Mouse (Mus musculus) hindbrain, embryonic 10.5 days (tissue): Measurements from ENCODE around the gene Poc5. TPM values are rescaled to one million over a fixed set of nuclear protein-coding genes. Genes with fewer than 3 reads are reported as not detected.
A peak's percentile ranks its signal among the peaks of the same experiment; 100 is the strongest.

Experiments used
- DNase-seq: peaks from one replicate; pipeline ENCODE4 v3.0.0-alpha.2; 2017; ENCODE audit warnings: low spot score
- H3K27ac ChIP-seq: fragments of 300-500 bp; sonication (generic); 2 replicates; pipeline ENCODE4 v1.5.1; 2016; ENCODE audit warnings: mild to moderate bottlenecking, moderate library complexity
- H3K27me3 ChIP-seq: fragments of 300-500 bp; sonication (generic); 2 replicates; pipeline ENCODE4 v1.6.1; 2016; ENCODE audit warnings: mild to moderate bottlenecking; ENCODE audit not compliant: poor library complexity, insufficient read depth, severe bottlenecking
- H3K36me3 ChIP-seq: fragments of 300-500 bp; sonication (generic); 2 replicates; pipeline ENCODE4 v1.6.1; 2016; ENCODE audit warnings: mild to moderate bottlenecking, moderate library complexity
- H3K4me1 ChIP-seq: fragments of 300-500 bp; sonication (generic); replicated peaks from 2 replicates; pipeline ENCODE4 v1.6.1; 2016; ENCODE audit warnings: mild to moderate bottlenecking
- H3K4me3 ChIP-seq: fragments of 300-500 bp; sonication (generic); 2 replicates; pipeline ENCODE4 v1.5.1; 2016; ENCODE audit warnings: mild to moderate bottlenecking, moderate library complexity
- H3K9me3 ChIP-seq: fragments of 300-500 bp; sonication (generic); 2 replicates; pipeline ENCODE4 v1.6.1; 2016; ENCODE audit warnings: mild to moderate bottlenecking, moderate library complexity
- WGBS: fragments of 180-500 bp; shearing (Covaris S2); methylation state at CpG from one replicate; pipeline ENCODE4 v1.1.7; 2016; 5-methylcytosine and 5-hydroxymethylcytosine counted together
- polyA plus RNA-seq: library from polyadenylated mRNA; unstranded; fragments of >200 nt; fragmentation: Nextera tagmentation; extraction: Ambion mirVana; gene quantifications from 2 replicates; pipeline ENCODE4 v1.2.1, GENCODE M21; 2016

Poc5 gene
- polyA plus RNA-seq, 1 experiment from 2014 or later, result 18.8 TPM

- Histone ChIP-seq H3K9me3 (no peaks in the 10 kb centered on the region), H3K36me3 (peaks cover 92% of the 10 kb centered on the region), H3K4me1 (0 out of 2 replicates have a peak, but pooled peaks cover 3% of the 10 kb centered on the region), H3K27me3 (no peaks in the 10 kb centered on the region), H3K4me3 (no peak overlapping the region), H3K27ac (no peak overlapping the region)
- DNase-seq, result no peak
- WGBS, result 97% methylated on average over 1 of the region's 1 CpGs
Observed at GRCm38 (mm10) chr13:96408786-96409185, 20.7 kb downstream of the Poc5 start.

GRCm38 (mm10) chr13:96414384-96414783 lies 26.3 kb downstream of the Poc5 start:
- peaks cover 94% of the 10 kb centered on the region for H3K36me3 ChIP-seq
- no peak for DNase-seq
- WGBS, result 93% methylated on average over 6 of the region's 6 CpGs

DNA sequence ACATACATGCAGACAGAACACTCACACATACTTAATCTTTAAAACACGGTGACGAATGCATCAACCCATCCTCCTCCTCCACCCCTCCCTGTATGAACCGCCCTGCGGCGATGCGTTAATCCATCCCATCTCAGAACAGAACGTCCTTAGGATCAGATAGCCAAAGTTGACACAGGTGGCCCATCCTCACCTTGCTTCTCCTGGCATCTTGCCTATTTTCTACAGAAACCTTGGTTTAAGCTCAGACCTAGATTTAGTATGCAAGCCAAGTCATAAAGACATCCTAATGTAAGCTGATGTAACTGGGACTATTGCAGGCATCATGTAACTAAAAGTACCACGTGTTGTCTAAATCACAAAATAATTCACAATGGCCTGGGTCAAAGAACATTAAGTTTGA lies 28.3 kb downstream of the Poc5 start:
- H3K9me3 ChIP-seq, result no peaks in the 10 kb centered on the region
- DNase-seq, result no peak
- no peak overlapping the region for H3K4me3 ChIP-seq
- H3K4me1 ChIP-seq, result no peaks in the 10 kb centered on the region
- WGBS, result 95% methylated on average over 8 of the region's 8 CpGs
- H3K36me3 ChIP-seq, result peaks cover 75% of the 10 kb centered on the region
- H3K27me3 ChIP-seq, result no peaks in the 10 kb centered on the region
- no peak overlapping the region for H3K27ac ChIP-seq

More at GRCm38 (mm10) chr13:96414384-96414783, 26.3 kb downstream of the Poc5 start:
- H3K9me3 ChIP-seq, result no peaks in the 10 kb centered on the region
- H3K4me1 ChIP-seq, result no peaks in the 10 kb centered on the region
- no peaks in the 10 kb centered on the region for H3K27me3 ChIP-seq
- H3K4me3 ChIP-seq, result no peak overlapping the region
- no peak overlapping the region for H3K27ac ChIP-seq

DNA sequence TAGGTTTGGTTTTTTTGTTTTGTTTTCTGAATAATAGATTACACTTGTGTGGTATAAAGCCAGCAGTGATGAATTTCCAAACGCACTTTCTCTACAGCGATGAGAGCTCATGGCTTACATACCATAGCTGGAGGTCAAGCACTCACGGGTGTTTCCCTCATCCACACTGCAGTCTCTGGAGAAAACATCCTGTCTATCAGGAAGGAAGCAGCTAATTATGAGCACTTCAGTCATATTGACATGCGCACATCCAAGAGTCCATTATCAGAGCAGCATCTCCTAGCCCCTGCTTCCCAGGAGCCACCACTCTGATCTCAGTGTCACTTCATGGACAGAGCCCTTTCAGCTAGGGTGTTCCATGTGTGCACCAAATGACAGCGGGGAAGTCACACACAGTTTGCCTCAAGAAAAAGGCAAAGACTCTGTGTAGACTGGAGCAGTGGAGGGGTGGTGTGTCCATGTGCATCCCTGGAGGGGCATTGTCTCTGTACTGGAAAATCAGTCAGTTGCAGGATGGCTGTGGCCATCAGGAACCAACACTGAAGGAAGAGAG lies 29.2 kb downstream of the Poc5 start:
- Histone ChIP-seq H3K4me3 (no peak overlapping the region), H3K27me3 (no peaks in the 10 kb centered on the region), H3K9me3 (no peaks in the 10 kb centered on the region), H3K36me3 (peaks cover 68% of the 10 kb centered on the region), H3K27ac (no peak overlapping the region), H3K4me1 (no peaks in the 10 kb centered on the region)
- 82% methylated on average over 5 of the region's 5 CpGs for WGBS
- DNase-seq, result no peak

- Histone ChIP-seq H3K4me3 (no peak overlapping the region), H3K36me3 (peaks cover 57% of the 10 kb centered on the region)
- WGBS, result 92% methylated on average over 4 of the region's 4 CpGs
Observed at GRCm38 (mm10) chr13:96418487-96418886, 30.4 kb downstream of the Poc5 start.

GRCm38 (mm10) chr13:96421230-96421629 lies 33.1 kb downstream of the Poc5 start:
- Histone ChIP-seq H3K36me3 (peaks cover 29% of the 10 kb centered on the region), H3K27ac (no peak overlapping the region), H3K4me3 (no peak overlapping the region), H3K4me1 (no peaks in the 10 kb centered on the region), H3K9me3 (no peaks in the 10 kb centered on the region), H3K27me3 (no peaks in the 10 kb centered on the region)
- DNase-seq, result no peak

More at GRCm38 (mm10) chr13:96418487-96418886, 30.4 kb downstream of the Poc5 start:
- H3K9me3 ChIP-seq, result no peaks in the 10 kb centered on the region
- H3K27ac ChIP-seq, result no peak overlapping the region
- H3K27me3 ChIP-seq, result no peaks in the 10 kb centered on the region
- DNase-seq, result no peak
- H3K4me1 ChIP-seq, result no peaks in the 10 kb centered on the region

DNA sequence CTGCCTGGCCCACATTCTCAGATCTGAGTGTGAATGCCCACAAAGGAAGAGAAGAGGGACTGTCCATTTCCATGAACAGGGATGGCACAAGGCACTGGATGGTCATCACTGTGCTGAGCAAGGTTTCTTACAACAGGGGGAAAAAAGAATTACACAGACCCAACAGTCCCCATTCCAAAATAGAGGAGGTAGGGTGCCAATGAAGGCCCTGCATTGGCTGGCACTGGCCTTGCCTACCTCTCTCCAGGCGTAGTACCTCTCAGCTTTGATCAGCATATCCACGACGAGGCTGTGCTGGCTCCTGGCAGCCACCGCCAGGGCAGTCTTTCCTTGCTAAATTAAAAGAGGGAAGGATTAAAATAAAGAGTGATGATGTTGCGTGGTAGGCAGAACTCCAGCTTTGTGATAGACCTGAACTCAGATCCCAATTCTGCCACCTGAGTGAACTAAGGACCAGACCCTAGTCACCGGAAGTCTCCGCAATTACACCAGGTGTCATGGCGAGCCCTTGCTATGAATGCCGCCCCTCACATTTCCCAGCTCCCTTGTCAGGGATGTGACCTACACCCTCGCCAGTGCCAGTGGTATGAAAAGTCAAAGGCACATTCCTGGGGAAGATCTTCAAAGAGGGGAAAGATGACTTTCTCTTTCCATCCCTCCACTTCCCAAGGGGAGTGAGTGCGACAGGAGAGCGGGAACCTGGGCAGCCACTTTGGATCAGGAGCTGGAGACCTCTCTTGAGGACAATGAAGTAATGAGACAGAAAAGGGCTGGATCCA lies 36.6 kb downstream of the Poc5 start:
- no peaks in the 10 kb centered on the region for H3K27me3 ChIP-seq
- no peaks in the 10 kb centered on the region for H3K9me3 ChIP-seq
- DNase-seq, result no peak
- H3K4me3 ChIP-seq, result no peak overlapping the region
- no peaks in the 10 kb centered on the region for H3K4me1 ChIP-seq
- H3K36me3 ChIP-seq, result no peaks in the 10 kb centered on the region
- WGBS, result 89% methylated on average over 12 of the region's 12 CpGs
- H3K27ac ChIP-seq, result no peak overlapping the region

DNA sequence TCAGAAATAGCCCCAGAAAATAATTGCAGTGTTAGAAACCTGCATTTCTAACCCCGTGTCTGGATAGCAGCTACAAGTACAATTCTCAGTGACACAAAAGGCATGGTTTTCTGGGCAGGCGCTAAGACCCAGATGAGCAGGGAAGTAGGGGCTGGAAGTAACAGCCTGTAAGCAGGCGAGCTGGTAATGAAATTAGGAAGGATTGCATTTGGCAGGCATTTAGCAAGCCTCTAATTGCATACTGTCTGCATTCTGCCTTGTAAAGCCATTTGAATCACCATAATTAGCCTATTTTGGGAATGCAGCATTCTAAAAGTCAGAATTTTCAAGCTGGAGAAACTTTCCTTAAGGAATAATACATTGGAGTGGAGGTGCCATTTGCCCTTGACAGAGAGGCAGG lies 38.0 kb downstream of the Poc5 start:
- WGBS, result 61% methylated on average over 3 of the region's 3 CpGs
- Histone ChIP-seq H3K36me3 (no peaks in the 10 kb centered on the region), H3K4me3 (no peak overlapping the region), H3K4me1 (no peaks in the 10 kb centered on the region), H3K27ac (no peak overlapping the region), H3K9me3 (no peaks in the 10 kb centered on the region), H3K27me3 (no peaks in the 10 kb centered on the region)
- DNase-seq, result no peak

DNA sequence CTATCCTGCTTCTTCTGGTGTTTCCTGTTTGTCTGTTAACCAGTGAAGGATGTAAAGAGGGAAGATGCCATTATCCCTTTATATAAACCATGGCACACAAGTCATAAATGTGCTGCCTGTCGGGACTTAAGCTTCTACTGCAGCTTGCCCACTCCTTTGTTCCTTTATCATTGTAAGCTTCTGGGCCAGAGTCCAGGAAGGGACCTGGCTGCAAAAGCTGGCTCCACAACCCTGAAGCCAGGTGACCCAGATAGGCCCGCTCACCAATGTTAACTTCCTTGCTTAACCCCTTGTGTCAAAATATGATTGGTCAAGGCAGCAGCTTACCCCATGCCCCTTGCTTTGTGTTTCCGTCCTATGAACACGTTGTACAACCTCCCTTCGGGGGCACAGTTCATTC lies 40.4 kb downstream of the Poc5 start:
- Histone ChIP-seq H3K4me1 (no peaks in the 10 kb centered on the region), H3K4me3 (no peak overlapping the region), H3K27me3 (no peaks in the 10 kb centered on the region), H3K27ac (no peak overlapping the region), H3K36me3 (no peaks in the 10 kb centered on the region), H3K9me3 (no peaks in the 10 kb centered on the region)
- WGBS, result 85% methylated on average over 5 of the region's 5 CpGs
- DNase-seq, result no peak

- peak; percentile 86 for DNase-seq
- Histone ChIP-seq H3K36me3 (no peaks in the 10 kb centered on the region), H3K4me3 (no peak overlapping the region), H3K9me3 (no peaks in the 10 kb centered on the region), H3K27ac (no peak overlapping the region), H3K27me3 (no peaks in the 10 kb centered on the region), H3K4me1 (peaks cover 23% of the 10 kb centered on the region)
- WGBS, result 43% methylated on average over 12 of the region's 12 CpGs
Observed at GRCm38 (mm10) chr13:96431595-96432156, 43.6 kb downstream of the Poc5 start.

- no peaks in the 10 kb centered on the region for H3K36me3 ChIP-seq
- no peaks in the 10 kb centered on the region for H3K27me3 ChIP-seq
- no peaks in the 10 kb centered on the region for H3K9me3 ChIP-seq
- H3K27ac ChIP-seq, result no peak overlapping the region
- peaks cover 23% of the 10 kb centered on the region for H3K4me1 ChIP-seq
- WGBS, result 58% methylated on average over 3 of the region's 3 CpGs
- H3K4me3 ChIP-seq, result no peak overlapping the region
- no peak for DNase-seq
Observed at GRCm38 (mm10) chr13:96432376-96432811, 44.3 kb downstream of the Poc5 start.

DNA sequence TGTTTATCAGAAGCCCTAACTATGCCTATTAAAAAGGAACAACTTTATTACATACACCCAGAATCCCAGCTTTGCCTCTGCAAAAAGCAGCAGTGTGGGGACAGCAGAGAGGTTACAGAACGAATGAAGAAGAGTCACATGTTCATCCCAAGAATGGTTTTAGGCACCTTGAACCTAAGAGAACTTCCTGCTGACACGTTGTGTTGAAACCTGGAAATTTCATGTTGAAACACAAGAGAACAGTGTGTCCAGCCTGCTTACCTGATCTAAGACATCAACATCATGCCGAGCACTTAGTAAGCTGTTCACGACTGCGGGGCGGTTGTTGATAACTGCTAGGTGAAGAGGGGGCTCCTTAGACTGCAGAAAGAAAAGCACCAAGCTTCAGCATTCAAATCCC lies 44.9 kb downstream of the Poc5 start:
- H3K9me3 ChIP-seq, result no peaks in the 10 kb centered on the region
- H3K27me3 ChIP-seq, result no peaks in the 10 kb centered on the region
- H3K27ac ChIP-seq, result no peak overlapping the region
- WGBS, result 90% methylated on average over 6 of the region's 6 CpGs
- H3K36me3 ChIP-seq, result no peaks in the 10 kb centered on the region
- no peak for DNase-seq
- H3K4me1 ChIP-seq, result peaks cover 23% of the 10 kb centered on the region
- H3K4me3 ChIP-seq, result no peak overlapping the region

DNA sequence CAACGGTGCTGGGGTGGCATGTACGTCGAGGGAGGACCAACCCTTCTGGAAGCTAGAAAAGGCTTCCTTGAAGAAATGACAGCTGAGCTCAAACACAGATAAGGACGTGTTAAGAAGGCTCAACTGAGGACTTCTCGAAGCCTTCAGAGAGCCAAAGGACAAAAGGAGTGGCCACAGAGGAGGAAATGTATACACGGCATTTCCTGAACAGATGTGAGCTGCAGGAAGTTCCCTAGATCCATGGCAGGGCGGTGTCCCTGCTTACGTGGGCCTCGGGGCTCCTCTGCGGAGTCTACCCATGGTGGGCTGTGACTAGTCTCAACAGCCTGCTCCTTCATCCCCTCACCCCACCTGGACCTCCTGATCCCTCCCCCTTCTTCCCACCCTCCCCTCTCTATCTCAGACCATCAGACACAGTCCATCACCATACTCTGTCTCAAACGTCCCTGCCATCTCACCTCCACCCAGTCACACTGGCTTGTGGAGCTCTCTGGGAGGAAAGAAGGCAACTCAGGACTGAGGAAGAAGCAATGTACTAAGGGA lies 45.6 kb downstream of the Poc5 start:
- DNase-seq, result no peak
- Histone ChIP-seq H3K27me3 (no peaks in the 10 kb centered on the region), H3K4me1 (peaks cover 23% of the 10 kb centered on the region), H3K27ac (0 out of 2 replicates have a peak overlapping the region, but pooled peaks have one; percentile 45), H3K36me3 (no peaks in the 10 kb centered on the region), H3K4me3 (no peak overlapping the region), H3K9me3 (no peaks in the 10 kb centered on the region)
- WGBS, result 79% methylated on average over 11 of the region's 11 CpGs
